Mouse (Mus musculus) brain, embryonic 14.5 days (tissue): ENCODE data around the gene Lhb. TPM values are rescaled to one million over a fixed set of nuclear protein-coding genes. Genes with fewer than 3 reads are reported as not detected.

Source experiments
- DNase-seq: peaks from one replicate; pipeline ENCODE4 v3.0.0-alpha.2; 2011; ENCODE audit warnings: low read depth
- CTCF ChIP-seq: fragments of 200-500 bp; IDR thresholded peaks from 2 replicates; pipeline ENCODE4 v1.5.1; 2012; ENCODE audit warnings: inconsistent platforms, mild to moderate bottlenecking, moderate library complexity, borderline replicate concordance; ENCODE audit not compliant: insufficient read depth, insufficient read length; ENCODE audit errors: extremely low read depth
- POLR2A ChIP-seq: fragments of 200-500 bp; IDR thresholded peaks from 2 replicates; pipeline ENCODE4 v1.6.1; 2012; ENCODE audit warnings: mild to moderate bottlenecking, inconsistent platforms, borderline replicate concordance; ENCODE audit not compliant: poor library complexity, insufficient read depth, insufficient read length, severe bottlenecking; ENCODE audit errors: extremely low read depth
- polyA plus RNA-seq: library from polyadenylated mRNA; depleted of rRNA; stranded (reverse); fragments of >200 nt; gene quantifications from 2 replicates; pipeline ENCODE4 v1.2.3, GENCODE M21; 2012; rRNA removed

The Lhb gene
- polyA plus RNA-seq, 1 experiment = 1.7 TPM

DNA sequence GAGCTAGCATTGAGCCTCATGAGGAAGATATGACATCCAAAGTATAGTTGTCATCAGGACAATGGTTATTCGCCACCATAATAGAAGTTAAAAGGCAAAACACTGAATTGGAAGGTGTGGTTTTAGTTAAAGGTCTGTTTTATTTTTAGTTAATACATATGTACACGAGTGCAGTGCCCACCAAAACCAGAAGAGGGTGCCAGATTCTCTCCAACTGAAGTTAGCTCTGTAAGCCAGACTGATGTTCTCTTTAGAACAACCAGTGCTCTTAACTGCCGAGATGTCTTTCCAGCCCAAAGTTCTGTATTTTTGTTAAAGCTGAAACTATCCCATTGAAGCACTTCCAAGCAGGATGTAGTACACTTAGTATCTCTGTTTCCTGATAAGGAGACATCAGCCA is 50.2 kb downstream of the Lhb start:
- DNase-seq = peak; percentile 80
- TF ChIP-seq CTCF = peak; percentile 69; the same call in 1 of the 2 replicates
- no peak for TF ChIP-seq POLR2A

Other genes starting within 250 kb of the Lhb start
- gene Gfy, start 241.3 kb upstream of the Lhb start, polyA plus RNA-seq = 0.04 and 0.12 TPM in 2 replicates
- 0.25 and 0.30 TPM in 2 replicates for gene Pth2, start 239.8 kb upstream of the Lhb start, polyA plus RNA-seq
- 0.70 and 1.1 TPM in 2 replicates for gene Ccdc155, start 215.9 kb upstream of the Lhb start, polyA plus RNA-seq
- 1.4 and 2.1 TPM in 2 replicates for gene Dkkl1, start 208.7 kb upstream of the Lhb start, polyA plus RNA-seq
- gene Tead2, start 205.1 kb upstream of the Lhb start, polyA plus RNA-seq = 184 and 312 TPM in 2 replicates
- 1.4 and 1.5 TPM in 2 replicates for gene Cd37, start 181.7 kb upstream of the Lhb start, polyA plus RNA-seq
- gene Slc6a16, start 179.7 kb upstream of the Lhb start, polyA plus RNA-seq = 0.70 and 0.86 TPM in 2 replicates
- gene Slc6a21, start 143.3 kb upstream of the Lhb start, polyA plus RNA-seq = 0.11 TPM in 1 of 2 replicates, not detected in the other
- gene Trpm4, start 87.0 kb upstream of the Lhb start, polyA plus RNA-seq = 19.0 and 20.3 TPM in 2 replicates
- 0.48 and 1.3 TPM in 2 replicates for gene Hrc, start 85.5 kb upstream of the Lhb start, polyA plus RNA-seq
- gene Ppfia3, start 53.8 kb upstream of the Lhb start, polyA plus RNA-seq = 56.7 and 60.0 TPM in 2 replicates
- gene Lin7b, start 50.2 kb upstream of the Lhb start, polyA plus RNA-seq = 15.7 and 17.6 TPM in 2 replicates
- 643 and 713 TPM in 2 replicates for gene Snrnp70, start 25.1 kb upstream of the Lhb start, polyA plus RNA-seq
- gene Kcna7, start 15.2 kb upstream of the Lhb start, polyA plus RNA-seq = 0.03 TPM in 1 of 2 replicates, not detected in the other
- 0.23 and 0.27 TPM in 2 replicates for gene Ntf5, start 7.1 kb upstream of the Lhb start, polyA plus RNA-seq
- 26.7 and 30.6 TPM in 2 replicates for gene Gys1, start 14.0 kb downstream of the Lhb start, polyA plus RNA-seq
- 125 and 158 TPM in 2 replicates for gene Ruvbl2, start 17.3 kb downstream of the Lhb start, polyA plus RNA-seq
- 2,346 and 2,481 TPM in 2 replicates for gene Ftl1, start 39.1 kb downstream of the Lhb start, polyA plus RNA-seq
- gene Bax, start 46.1 kb downstream of the Lhb start, polyA plus RNA-seq = 168 and 237 TPM in 2 replicates
- 0.11 and 0.18 TPM in 2 replicates for gene Tulp2, start 61.1 kb downstream of the Lhb start, polyA plus RNA-seq
- gene Gm45808, start 66.0 kb downstream of the Lhb start, polyA plus RNA-seq = 0.30 TPM in 1 of 2 replicates, not detected in the other
- gene Dhdh, start 68.0 kb downstream of the Lhb start, polyA plus RNA-seq = 2.0 and 2.8 TPM in 2 replicates
- gene Nucb1, start 89.6 kb downstream of the Lhb start, polyA plus RNA-seq = 92.0 and 111 TPM in 2 replicates
- gene Ppp1r15a, start 105.4 kb downstream of the Lhb start, polyA plus RNA-seq = 13.5 and 14.5 TPM in 2 replicates
- gene Plekha4, start 105.5 kb downstream of the Lhb start, polyA plus RNA-seq = 1.7 and 3.6 TPM in 2 replicates
- gene Hsd17b14, start 134.1 kb downstream of the Lhb start, polyA plus RNA-seq = 0.25 and 0.44 TPM in 2 replicates
- gene Bcat2, start 149.3 kb downstream of the Lhb start, polyA plus RNA-seq = 29.5 and 40.2 TPM in 2 replicates
- gene Fgf21, start 194.7 kb downstream of the Lhb start, polyA plus RNA-seq = 0.13 TPM in 1 of 2 replicates, not detected in the other
- gene Fut1, start 196.5 kb downstream of the Lhb start, polyA plus RNA-seq = 0.06 and 0.14 TPM in 2 replicates
- gene Izumo1, start 201.0 kb downstream of the Lhb start, polyA plus RNA-seq = 0.13 and 0.16 TPM in 2 replicates
- gene Rasip1, start 206.7 kb downstream of the Lhb start, polyA plus RNA-seq = 11.6 and 17.6 TPM in 2 replicates
- 3.2 and 4.0 TPM in 2 replicates for gene Mamstr, start 219.2 kb downstream of the Lhb start, polyA plus RNA-seq
- gene Fut2, start 245.6 kb downstream of the Lhb start, polyA plus RNA-seq = 0.10 and 0.16 TPM in 2 replicates